Mouse (Mus musculus) stomach, embryonic 15.5 days (tissue): ENCODE data around the gene Klc2. TPM values are rescaled to one million over a fixed set of nuclear protein-coding genes. Genes with fewer than 3 reads are reported as not detected.
"Not testable (repeated sequence)": the region's sequence is repeated elsewhere in the genome, so short reads cannot be mapped to it uniquely, and the experiment has no call there.

Experiments
- ATAC-seq: fragments of 200-750 bp; cut with Nextera tagmentation; 2 replicates; pipeline ENCODE4 v1.8.0; 2017; ENCODE audit warnings: low read depth, moderate number of reproducible peaks, moderate TSS enrichment; ENCODE audit not compliant: insufficient read depth, low FRiP score
- H3K27ac ChIP-seq: fragments of 300-500 bp; sonication (generic); 2 replicates; pipeline ENCODE4 v1.5.1; 2015; ENCODE audit warnings: mild to moderate bottlenecking, inconsistent platforms
- H3K27me3 ChIP-seq: fragments of 300-500 bp; sonication (generic); replicated peaks from 2 replicates; pipeline ENCODE4 v1.6.1; 2015; ENCODE audit warnings: inconsistent platforms
- H3K36me3 ChIP-seq: fragments of 300-500 bp; sonication (generic); 2 replicates; pipeline ENCODE4 v1.6.1; 2015; ENCODE audit warnings: inconsistent platforms
- H3K4me1 ChIP-seq: fragments of 300-500 bp; sonication (generic); 2 replicates; pipeline ENCODE4 v1.6.1; 2015; ENCODE audit warnings: inconsistent platforms
- H3K4me2 ChIP-seq: fragments of 300-500 bp; sonication (generic); 2 replicates; pipeline ENCODE4 v1.6.1; 2015; ENCODE audit warnings: mild to moderate bottlenecking, inconsistent platforms
- H3K4me3 ChIP-seq: fragments of 300-500 bp; sonication (generic); replicated peaks from 2 replicates; pipeline ENCODE4 v1.5.1; 2015; ENCODE audit warnings: inconsistent platforms
- H3K9ac ChIP-seq: fragments of 300-500 bp; sonication (generic); 2 replicates; pipeline ENCODE4 v1.6.1; 2015; ENCODE audit warnings: inconsistent platforms
- H3K9me3 ChIP-seq: fragments of 300-500 bp; sonication (generic); 2 replicates; pipeline ENCODE4 v1.6.1; 2016; ENCODE audit warnings: inconsistent platforms
- WGBS: fragments of 180-500 bp; shearing (Covaris S2); methylation state at CpG from one replicate; pipeline ENCODE4 v1.1.7; 2015; 5-methylcytosine and 5-hydroxymethylcytosine counted together
- polyA plus RNA-seq: library from polyadenylated mRNA; unstranded; fragments of >200 nt; fragmentation: Nextera tagmentation; extraction: Ambion mirVana; gene quantifications from 2 replicates; pipeline ENCODE4 v1.2.1, GENCODE M21; 2015

Gene Klc2
- 18.0 and 19.0 TPM in 2 replicates for polyA plus RNA-seq

DNA sequence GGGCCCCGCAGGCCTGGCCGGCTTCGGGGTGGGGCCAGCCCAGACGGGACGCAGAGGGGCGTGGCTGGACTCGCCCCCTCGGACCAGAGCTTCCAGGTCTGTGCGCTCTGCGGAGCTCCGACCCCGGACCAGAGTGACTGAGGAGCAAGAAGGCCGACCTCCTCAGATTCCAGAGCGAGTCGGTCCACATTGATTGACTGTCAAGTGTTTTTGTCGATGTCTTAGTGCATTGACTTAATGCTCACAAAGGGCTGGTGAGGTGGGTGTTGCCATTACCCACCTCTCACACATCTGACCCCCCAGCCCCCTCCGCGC lies at the start of gene Klc2:
Klc2 (minus strand) TSS at position 177 of the 315 bp plus-strand sequence.
- 1% methylated on average over 18 of the region's 18 CpGs for WGBS
- peak within 1 kb of the TSS; percentile 76 for H3K4me2 ChIP-seq
- H3K27me3 ChIP-seq: no peaks in the 10 kb centered on the region
- H3K9ac ChIP-seq: peak within 1 kb of the TSS; percentile 62
- no peaks in the 10 kb centered on the region for H3K36me3 ChIP-seq
- peaks cover 14% of the 10 kb centered on the region for H3K4me1 ChIP-seq
- no peaks in the 10 kb centered on the region for H3K9me3 ChIP-seq
- peak within 1 kb of the TSS; percentile 92 for H3K27ac ChIP-seq
- peak within 1 kb of the TSS; percentile 89 for H3K4me3 ChIP-seq
- ATAC-seq: peak; percentile 90; the same call in 1 of the 2 replicates

GRCm38 (mm10) chr19:5167477-5167876 lies 49.1 kb upstream of the Klc2 start:
- Histone ChIP-seq H3K9ac (no peak overlapping the region), H3K27me3 (no peaks in the 10 kb centered on the region), H3K4me3 (no peak overlapping the region), H3K4me1 (no peaks in the 10 kb centered on the region), H3K9me3 (no peaks in the 10 kb centered on the region), H3K27ac (no peak overlapping the region), H3K4me2 (no peak overlapping the region), H3K36me3 (no peaks in the 10 kb centered on the region)
- WGBS: 79% methylated on average over 4 of the region's 4 CpGs
- ATAC-seq: no peak

DNA sequence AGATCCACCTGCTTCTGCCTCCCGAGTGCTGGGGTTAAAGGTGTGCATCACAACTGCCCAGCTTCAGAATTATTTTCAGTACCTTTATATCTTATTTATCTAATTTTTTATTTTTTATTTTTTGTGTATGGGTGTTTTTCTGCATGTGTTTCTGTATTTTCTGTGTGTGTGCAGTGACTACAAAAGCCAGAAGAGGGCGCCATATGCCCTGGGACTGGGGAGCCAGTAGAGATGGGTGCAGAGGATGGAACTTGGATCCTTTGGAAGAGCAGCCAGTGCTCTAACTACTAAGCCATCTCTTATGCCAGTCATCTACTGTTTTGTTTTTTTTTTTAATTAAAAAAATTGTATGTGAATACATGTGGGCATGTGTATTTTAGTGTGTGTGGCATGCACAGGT lies 46.0 kb upstream of the Klc2 start:
- no peak overlapping the region for H3K4me2 ChIP-seq
- ATAC-seq: no peak
- no peaks in the 10 kb centered on the region for H3K9me3 ChIP-seq
- no peaks in the 10 kb centered on the region; the same call in 1 of the 2 replicates for H3K36me3 ChIP-seq
- H3K27me3 ChIP-seq: no peaks in the 10 kb centered on the region
- H3K4me1 ChIP-seq: no peaks in the 10 kb centered on the region
- no peak overlapping the region for H3K4me3 ChIP-seq
- WGBS: 60% methylated on average over 2 of the region's 2 CpGs
- no peak overlapping the region for H3K27ac ChIP-seq
- H3K9ac ChIP-seq: no peak overlapping the region

GRCm38 (mm10) chr19:5161913-5162312 lies 43.6 kb upstream of the Klc2 start:
- Histone ChIP-seq H3K9me3 (no peaks in the 10 kb centered on the region), H3K4me1 (no peaks in the 10 kb centered on the region), H3K27ac (no peak overlapping the region), H3K4me3 (no peak overlapping the region), H3K9ac (no peak overlapping the region), H3K36me3 (no peaks in the 10 kb centered on the region; the same call in 1 of the 2 replicates), H3K4me2 (no peak overlapping the region), H3K27me3 (no peaks in the 10 kb centered on the region)
- WGBS: 84% methylated on average over 3 of the region's 3 CpGs
- no peak for ATAC-seq

GRCm38 (mm10) chr19:5152261-5152660 lies 33.9 kb upstream of the Klc2 start:
- no peak overlapping the region for H3K9ac ChIP-seq
- H3K4me2 ChIP-seq: no peak overlapping the region
- H3K4me1 ChIP-seq: no peaks in the 10 kb centered on the region
- no peak overlapping the region for H3K27ac ChIP-seq
- no peak overlapping the region for H3K4me3 ChIP-seq
- H3K36me3 ChIP-seq: peaks cover 16% of the 10 kb centered on the region
- no peak for ATAC-seq
- no peaks in the 10 kb centered on the region for H3K9me3 ChIP-seq
- WGBS: 89% methylated on average over 6 of the region's 6 CpGs
- no peaks in the 10 kb centered on the region for H3K27me3 ChIP-seq

DNA sequence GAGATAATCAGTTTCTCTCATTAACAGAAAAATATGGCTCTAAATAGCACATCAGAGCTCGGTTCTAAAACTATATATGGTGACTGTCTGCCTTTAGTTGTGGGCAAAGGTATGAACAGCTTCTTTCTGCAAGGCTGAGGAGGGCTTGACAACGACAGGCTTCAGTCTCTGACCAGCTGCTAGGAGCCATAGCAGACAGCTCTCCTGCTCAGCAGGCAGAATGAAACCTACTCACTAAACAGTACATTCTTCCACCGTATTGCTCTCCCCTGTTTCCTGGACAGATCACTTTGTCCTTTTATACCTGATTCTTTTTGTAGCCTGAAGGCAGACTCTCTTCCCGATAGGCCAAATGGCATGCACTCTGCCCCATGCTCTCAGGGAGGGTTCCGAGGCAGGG lies 33.4 kb upstream of the Klc2 start:
- 87% methylated on average over 5 of the region's 5 CpGs for WGBS
- H3K9ac ChIP-seq: no peak overlapping the region
- ATAC-seq: no peak
- H3K36me3 ChIP-seq: peaks cover 16% of the 10 kb centered on the region
- no peaks in the 10 kb centered on the region for H3K4me1 ChIP-seq
- H3K27me3 ChIP-seq: no peaks in the 10 kb centered on the region
- no peak overlapping the region for H3K4me2 ChIP-seq
- no peak overlapping the region for H3K27ac ChIP-seq
- H3K9me3 ChIP-seq: no peaks in the 10 kb centered on the region
- H3K4me3 ChIP-seq: no peak overlapping the region

DNA sequence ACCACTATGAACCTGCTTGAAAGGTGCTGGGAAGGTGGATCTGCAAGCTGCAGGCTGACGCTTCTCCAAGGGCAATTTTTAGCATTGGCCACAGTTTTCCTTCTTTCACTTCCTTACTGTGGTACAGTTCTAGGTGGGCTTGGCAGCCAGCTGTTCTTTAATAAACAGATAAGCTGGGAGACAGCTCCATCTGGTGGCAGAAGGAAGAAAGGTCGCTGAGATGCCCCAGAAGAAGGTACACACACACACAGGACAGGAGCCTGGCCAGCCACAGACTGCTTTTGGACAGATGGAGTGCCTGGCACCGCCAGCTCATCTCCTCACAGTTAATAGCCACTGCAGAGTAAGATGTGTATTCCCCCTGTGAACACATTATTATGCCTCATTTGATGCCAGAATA lies 33.0 kb upstream of the Klc2 start:
- Histone ChIP-seq H3K36me3 (peaks cover 16% of the 10 kb centered on the region), H3K9me3 (no peaks in the 10 kb centered on the region), H3K9ac (no peak overlapping the region), H3K4me2 (no peak overlapping the region), H3K4me1 (no peaks in the 10 kb centered on the region), H3K27me3 (no peaks in the 10 kb centered on the region), H3K27ac (no peak overlapping the region), H3K4me3 (no peak overlapping the region)
- ATAC-seq: no peak; the same call in 1 of the 2 replicates
- 37% methylated on average over 3 of the region's 3 CpGs for WGBS

- no peaks in the 10 kb centered on the region for H3K4me1 ChIP-seq
- no peak for ATAC-seq
- no peaks in the 10 kb centered on the region for H3K27me3 ChIP-seq
- H3K9me3 ChIP-seq: no peaks in the 10 kb centered on the region
- no peak overlapping the region for H3K9ac ChIP-seq
- H3K36me3 ChIP-seq: peaks cover 16% of the 10 kb centered on the region
- no peak overlapping the region for H3K4me2 ChIP-seq
- H3K4me3 ChIP-seq: no peak overlapping the region
- WGBS: 91% methylated on average over 6 of the region's 6 CpGs
- no peak overlapping the region for H3K27ac ChIP-seq
Observed at GRCm38 (mm10) chr19:5150358-5150757, 32.0 kb upstream of the Klc2 start.

GRCm38 (mm10) chr19:5149041-5149440 lies 30.7 kb upstream of the Klc2 start:
- H3K4me2 ChIP-seq, H3K9ac ChIP-seq, H3K27me3 ChIP-seq, H3K9me3 ChIP-seq, H3K4me3 ChIP-seq, ATAC-seq, H3K27ac ChIP-seq, H3K4me1 ChIP-seq: not testable (repeated sequence)
- H3K36me3 ChIP-seq: peaks cover 22% of the 10 kb centered on the region
- WGBS: 71% methylated on average over 6 of the region's 6 CpGs

DNA sequence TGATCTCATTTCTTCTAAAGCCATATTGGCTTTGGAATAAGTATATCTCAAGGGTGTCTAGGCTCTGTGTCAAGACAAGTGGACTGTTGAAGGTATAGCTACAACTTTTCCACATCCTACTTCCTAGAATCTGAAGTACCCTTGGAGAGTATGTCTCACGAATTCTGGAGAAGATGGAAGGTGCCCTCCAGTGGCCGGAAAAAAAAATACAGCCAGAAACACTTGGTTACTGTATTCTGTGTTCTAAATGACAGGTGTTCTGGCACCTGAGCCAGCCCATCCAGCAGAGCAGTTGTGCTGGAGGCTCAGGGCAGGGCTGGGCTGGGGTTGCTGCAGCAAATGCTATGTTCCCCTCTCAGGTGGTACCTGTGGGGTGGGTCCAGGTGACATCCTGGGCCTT lies 21.3 kb upstream of the Klc2 start:
- no peak overlapping the region for H3K4me3 ChIP-seq
- no peak overlapping the region for H3K9ac ChIP-seq
- 4% methylated on average over 2 of the region's 2 CpGs for WGBS
- no peaks in the 10 kb centered on the region for H3K4me1 ChIP-seq
- H3K36me3 ChIP-seq: peaks cover 11% of the 10 kb centered on the region
- no peaks in the 10 kb centered on the region for H3K9me3 ChIP-seq
- H3K27me3 ChIP-seq: no peaks in the 10 kb centered on the region
- ATAC-seq: peak; percentile 10; the same call in 1 of the 2 replicates
- no peak overlapping the region for H3K27ac ChIP-seq
- no peak overlapping the region for H3K4me2 ChIP-seq

DNA sequence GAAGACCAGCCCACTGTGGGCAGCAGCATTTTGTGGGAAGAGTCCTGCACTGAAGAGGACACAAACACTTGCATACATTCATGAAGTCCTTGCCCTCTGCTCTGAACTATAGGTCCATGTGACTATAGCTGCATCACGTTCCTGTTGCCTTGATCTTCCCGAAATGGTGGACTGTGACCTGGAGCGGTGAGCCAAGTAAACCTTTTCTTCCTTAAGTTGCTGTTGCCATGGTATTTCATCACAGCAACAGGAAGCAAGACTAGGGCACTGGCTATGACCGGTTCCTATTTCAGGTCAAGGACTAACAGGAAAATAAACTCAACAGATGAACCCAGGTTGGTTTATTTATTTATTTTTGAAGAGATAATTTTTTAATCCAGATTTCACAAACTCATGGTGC lies 12.9 kb upstream of the Klc2 start:
- Histone ChIP-seq H3K4me2 (no peak overlapping the region), H3K9ac (no peak overlapping the region), H3K27me3 (no peaks in the 10 kb centered on the region), H3K27ac (no peak overlapping the region), H3K9me3 (no peaks in the 10 kb centered on the region), H3K36me3 (peaks cover 15% of the 10 kb centered on the region; the same call in 1 of the 2 replicates), H3K4me1 (no peaks in the 10 kb centered on the region), H3K4me3 (no peak overlapping the region)
- 68% methylated on average over 4 of the region's 4 CpGs for WGBS
- ATAC-seq: no peak

GRCm38 (mm10) chr19:5129770-5130169 lies 11.4 kb upstream of the Klc2 start:
- H3K4me2 ChIP-seq: no peak overlapping the region
- no peak overlapping the region for H3K4me3 ChIP-seq
- 0 out of 2 replicates have a peak, but pooled peaks cover 10% of the 10 kb centered on the region for H3K36me3 ChIP-seq
- no peaks in the 10 kb centered on the region for H3K27me3 ChIP-seq
- no peaks in the 10 kb centered on the region for H3K4me1 ChIP-seq
- 48% methylated on average over 1 of the region's 1 CpGs for WGBS
- no peak overlapping the region for H3K27ac ChIP-seq
- H3K9me3 ChIP-seq: no peaks in the 10 kb centered on the region
- no peak overlapping the region for H3K9ac ChIP-seq
- ATAC-seq: no peak

DNA sequence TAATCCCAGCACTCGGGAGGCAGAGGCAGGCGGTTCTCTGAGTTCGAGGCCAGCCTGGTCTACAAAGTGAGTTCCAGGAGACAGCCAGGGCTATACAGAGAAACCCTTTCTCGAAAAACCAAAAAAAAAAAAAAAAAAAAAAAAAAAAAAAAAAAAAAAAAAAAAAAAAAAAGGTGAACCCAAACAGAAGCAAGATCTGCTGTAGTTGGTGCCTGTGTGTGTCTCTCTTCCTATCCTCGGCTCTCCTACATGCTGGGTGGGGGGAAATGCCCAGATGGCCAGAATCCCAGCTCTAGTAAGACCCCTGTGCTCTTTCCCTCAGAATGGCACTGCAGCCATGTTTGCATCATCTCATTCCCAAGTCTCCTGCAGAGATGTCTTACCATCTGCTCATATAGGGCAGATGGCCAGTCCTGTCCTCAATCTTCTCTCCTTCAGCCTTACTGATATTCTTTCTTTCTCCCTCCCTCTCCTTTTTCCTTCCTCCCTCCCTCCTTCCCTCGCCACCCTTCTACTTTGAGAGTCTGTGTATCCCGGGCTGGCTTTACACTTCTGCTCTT lies 5.8 kb upstream of the Klc2 start:
- 64% methylated on average over 7 of the region's 7 CpGs for WGBS
- Histone ChIP-seq H3K9ac (no peak overlapping the region), H3K4me1 (no peaks in the 10 kb centered on the region), H3K27me3 (no peaks in the 10 kb centered on the region), H3K27ac (no peak overlapping the region), H3K36me3 (no peaks in the 10 kb centered on the region), H3K9me3 (no peaks in the 10 kb centered on the region), H3K4me2 (no peak overlapping the region), H3K4me3 (no peak overlapping the region)
- no peak for ATAC-seq
